In genomic region chr1:155252631-155253121, GRCm38 (mm10) we compare ENCODE assay signal across 13 mouse cellular contexts. TPM values are rescaled to one million over a fixed set of nuclear protein-coding genes. Genes with fewer than 3 reads are reported as not detected.
DNase-seq lines count a peak whose midpoint lies in the region; ATAC-seq and TF ChIP-seq lines count a peak whose summit lies in the region.
"Had no signal": no experiment of that assay in that cellular context is flagged by ENCODE, and none has a peak within 500 bp of the region (broad histone marks: within the 10 kb centered on the region; RNA-seq: fewer than 3 reads in every experiment).

No protein-coding gene starts in this region.

- DNase-seq in layer of hippocampus, adult 2 months (ENCODE audit: low spot score in 2 of 2): no peak
- DNase-seq in layer of hippocampus, postnatal 36 days: no peak
- DNase-seq in liver, embryonic 14.5 days (ENCODE audit: low read depth in 3 of 3, low spot score in 3 of 3): peak in 1 of 3 experiments; percentile 4
- DNase-seq in ovary, postnatal 14 days (ENCODE audit: low spot score): no peak
- DNase-seq in gastrocnemius, postnatal 25 days: no peak
- DNase-seq: lung, postnatal 14 days; right cerebral cortex, adult 18-20 months; thymus, postnatal 4 days had no signal

- H3K36me3 ChIP-seq in kidney, embryonic 14.5 days (ENCODE audit: control insufficient read depth, insufficient read depth, low read length): no peaks in the 10 kb centered on the region
- H3K36me3 ChIP-seq in liver, embryonic 14.5 days (replicated peaks; ENCODE audit: control insufficient read depth, insufficient read depth, low read depth): no peaks in the 10 kb centered on the region
- H3K36me3 ChIP-seq in heart, embryonic 11.5 days (ENCODE audit: control insufficient read depth, insufficient read depth, low read length): no peaks in the 10 kb centered on the region
- H3K36me3 ChIP-seq: hindbrain, embryonic 12.5 days; limb, embryonic 10.5 days had no signal

- no peak for TF ChIP-seq CTCF in layer of hippocampus, adult 2 months (conservative IDR thresholded peaks at IDR 0.05)
- no peak for TF ChIP-seq CTCF in liver, embryonic 14.5 days (IDR thresholded peaks at IDR 0.05; ENCODE audit: low read depth)

- H3K4me2 ChIP-seq in kidney, embryonic 14.5 days (replicated peaks; ENCODE audit: low read depth, low read length): no peak overlapping the region
- H3K4me2 ChIP-seq in liver, embryonic 14.5 days (ENCODE audit: low read depth): no peak overlapping the region
- H3K4me2 ChIP-seq in heart, embryonic 11.5 days: no peak overlapping the region
- H3K4me2 ChIP-seq: hindbrain, embryonic 12.5 days had no signal

- peak; percentile 77 for ATAC-seq in common myeloid progenitor, adult 5-6 weeks (replicated peaks; ENCODE audit: low read depth, poor library complexity, severe bottlenecking)
- peak; percentile 45; the same call in 1 of the 2 replicates for ATAC-seq in kidney, embryonic 14.5 days (ENCODE audit: low FRiP score, low TSS enrichment)
- peak; percentile 51; the same call in 1 of the 2 replicates for ATAC-seq in liver, embryonic 14.5 days (ENCODE audit: insufficient read depth)
- no peak for ATAC-seq in heart, embryonic 11.5 days (replicated peaks; ENCODE audit: insufficient number of reproducible peaks, low FRiP score, low TSS enrichment)

- H3K4me3 ChIP-seq in layer of hippocampus, adult 2 months: no peak overlapping the region
- no peak overlapping the region for H3K4me3 ChIP-seq in kidney, embryonic 14.5 days (ENCODE audit: low read length)
- H3K4me3 ChIP-seq in liver, embryonic 14.5 days (ENCODE audit: insufficient read depth in 1 of 2, low read depth in 2 of 2, low read length in 2 of 2): no peak overlapping the region
- no peak overlapping the region for H3K4me3 ChIP-seq in heart, embryonic 11.5 days (ENCODE audit: low read depth, low read length)
- H3K4me3 ChIP-seq: hindbrain, embryonic 12.5 days; limb, embryonic 10.5 days had no signal

- 37% methylated on average over 6 of the region's 6 CpGs for WGBS in kidney, embryonic 14.5 days
- WGBS in liver, embryonic 14.5 days (ENCODE audit: insufficient replicate concordance): 28% methylated on average over 6 of the region's 6 CpGs
- WGBS in heart, embryonic 11.5 days (ENCODE audit: insufficient replicate concordance): 34% methylated on average over 6 of the region's 6 CpGs

- H3K9me3 ChIP-seq in kidney, embryonic 14.5 days (ENCODE audit: control insufficient read depth, low read length): no peaks in the 10 kb centered on the region
- no peaks in the 10 kb centered on the region for H3K9me3 ChIP-seq in liver, embryonic 14.5 days (ENCODE audit: control insufficient read depth, low read length)
- no peaks in the 10 kb centered on the region for H3K9me3 ChIP-seq in heart, embryonic 11.5 days (replicated peaks; ENCODE audit: control insufficient read depth, low read length)
- H3K9me3 ChIP-seq: hindbrain, embryonic 12.5 days; limb, embryonic 10.5 days had no signal

- H3K27ac ChIP-seq in layer of hippocampus, adult 2 months: peak overlapping the region; percentile 51; the same call in 1 of the 2 replicates
- no peak overlapping the region for H3K27ac ChIP-seq in kidney, embryonic 14.5 days (ENCODE audit: low read depth, low read length)
- H3K27ac ChIP-seq in liver, embryonic 14.5 days: no peak overlapping the region
- no peak overlapping the region for H3K27ac ChIP-seq in heart, embryonic 11.5 days (ENCODE audit: low read depth, low read length)
- H3K27ac ChIP-seq: hindbrain, embryonic 12.5 days; limb, embryonic 10.5 days had no signal

- no peaks in the 10 kb centered on the region for H3K27me3 ChIP-seq in kidney, embryonic 14.5 days (ENCODE audit: control insufficient read depth, insufficient read depth, low read length)
- no peaks in the 10 kb centered on the region for H3K27me3 ChIP-seq in liver, embryonic 14.5 days (ENCODE audit: control insufficient read depth, insufficient read depth, low read length)
- H3K27me3 ChIP-seq in heart, embryonic 11.5 days (ENCODE audit: control insufficient read depth, insufficient read depth, low read length): no peaks in the 10 kb centered on the region

- no peaks in the 10 kb centered on the region for H3K4me1 ChIP-seq in kidney, embryonic 14.5 days (ENCODE audit: control insufficient read depth, insufficient read depth, low read length)
- peaks cover 0 to 8% of the 10 kb centered on the region in 2 experiments; a peak in 2 of 4 replicates for H3K4me1 ChIP-seq in liver, embryonic 14.5 days (replicated peaks; ENCODE audit: control insufficient read depth in 2 of 2, insufficient read depth in 2 of 2, low read length in 1 of 2)
- peaks cover 3% of the 10 kb centered on the region; the same call in 1 of the 2 replicates for H3K4me1 ChIP-seq in heart, embryonic 11.5 days (ENCODE audit: control insufficient read depth, insufficient read depth, low read length)
- H3K4me1 ChIP-seq: hindbrain, embryonic 12.5 days had no signal

- no peak overlapping the region for H3K9ac ChIP-seq in kidney, embryonic 14.5 days (ENCODE audit: low read depth, low read length)
- no peak overlapping the region for H3K9ac ChIP-seq in liver, embryonic 14.5 days (replicated peaks)
- no peak overlapping the region for H3K9ac ChIP-seq in heart, embryonic 11.5 days (ENCODE audit: low read depth, low read length)
- H3K9ac ChIP-seq: hindbrain, embryonic 12.5 days had no signal

- TF ChIP-seq EP300 in liver, embryonic 14.5 days (IDR thresholded peaks at IDR 0.05; ENCODE audit: low read depth): no peak

RNA-seq across cellular contexts. Expression of gene BC034090, which starts 8.4 kb away (rescaled TPM):
- 1 to 10 TPM; 7.9 to 8.2 TPM for total RNA-seq in layer of hippocampus, adult 2 months (2021)
- 1 to 10 TPM; 5.9 to 6.7 TPM for total RNA-seq in layer of hippocampus, postnatal 36 days (2021)
- not detected in 2 replicates for total RNA-seq in common myeloid progenitor, adult 5-6 weeks (2017)
- polyA plus RNA-seq in kidney, embryonic 14.5 days (2014; fragmentation: Nextera tagmentation; extraction: Ambion mirVana): 4.7 and 4.9 TPM in 2 replicates
- polyA plus RNA-seq in liver, embryonic 14.5 days (2012; rRNA removed): 0.32 TPM in 2 replicates
- 0.06 TPM in 1 of 2 replicates, not detected in the other for polyA plus RNA-seq in liver, embryonic 14.5 days (2014; fragmentation: Nextera tagmentation; extraction: Ambion mirVana)
- 1 to 10 TPM; 1.7 to 2.3 TPM for total RNA-seq in gastrocnemius, postnatal 25 days (2021)
- 3.9 and 5.4 TPM in 2 replicates for polyA plus RNA-seq in heart, embryonic 11.5 days (2014; fragmentation: Nextera tagmentation; extraction: Ambion mirVana)
